Mouse (Mus musculus) myocyte (in vitro differentiated cells): ENCODE measurements at regions not wholly inside any gene's neighbourhood (a gene's known extent, or its start where the extent isn't known, plus 50 kb on each side); places are given as distances from the start of the nearest gene placed in this dataset.

Experiments used
- H3K27me3 ChIP-seq: one replicate; pipeline ENCODE4 v1.6.1; 2011; ENCODE audit not compliant: control insufficient read depth, insufficient read depth, insufficient read length
- H3K36me3 ChIP-seq: one replicate; pipeline ENCODE4 v1.6.1; 2011; ENCODE audit not compliant: control insufficient read depth, insufficient read depth
- H3K4me2 ChIP-seq: one replicate; pipeline ENCODE4 v1.6.1; 2011; ENCODE audit warnings: low read depth, control low read depth
- H3K4me3 ChIP-seq: one replicate; pipeline ENCODE4 v1.5.1; 2011; ENCODE audit warnings: mild to moderate bottlenecking, control low read depth, moderate library complexity
- H3K79me2 ChIP-seq: one replicate; pipeline ENCODE4 v1.6.1; 2011; ENCODE audit not compliant: control insufficient read depth, insufficient read depth
- H3ac ChIP-seq: one replicate; pipeline ENCODE4 v1.6.1; 2011; ENCODE audit not compliant: control insufficient read depth, insufficient read length
- CEBPB ChIP-seq: IDR thresholded peaks from 2 replicates; pipeline ENCODE4 v1.6.1; 2011; ENCODE audit warnings: mild to moderate bottlenecking, moderate library complexity; ENCODE audit not compliant: poor library complexity, insufficient read depth, severe bottlenecking
- E2F4 ChIP-seq: IDR thresholded peaks from one replicate; pipeline ENCODE4 v1.6.1; 2011; ENCODE audit warnings: mild to moderate bottlenecking, control low read depth, moderate library complexity; ENCODE audit not compliant: insufficient read depth
- MAX ChIP-seq: IDR thresholded peaks from one replicate; pipeline ENCODE4 v1.6.1; 2011; ENCODE audit warnings: low read depth, mild to moderate bottlenecking, control low read depth
- MYOD1 ChIP-seq, 3 experiments: IDR thresholded peaks; one replicate each; pipeline ENCODE4 v1.6.1; 2011; ENCODE audit warnings: control low read depth in 2 of 3, low read depth in 2 of 3, mild to moderate bottlenecking in 2 of 3, moderate library complexity in 1 of 3; ENCODE audit not compliant: insufficient read length in 2 of 3, control insufficient read depth in 1 of 3
- MYOG ChIP-seq, 3 experiments: IDR thresholded peaks; one replicate each; pipeline ENCODE4 v1.6.1; 2011; ENCODE audit warnings: control low read depth in 2 of 3, low read depth in 2 of 3, mild to moderate bottlenecking in 2 of 3; ENCODE audit not compliant: insufficient read length in 2 of 3, control insufficient read depth in 1 of 3, insufficient read depth in 1 of 3
- POLR2A ChIP-seq: IDR thresholded peaks from one replicate; pipeline ENCODE4 v1.6.1; 2011; ENCODE audit warnings: low read depth, mild to moderate bottlenecking, control low read depth, moderate library complexity; ENCODE audit not compliant: insufficient read length
- POLR2AphosphoS2 ChIP-seq: IDR thresholded peaks from one replicate; pipeline ENCODE4 v1.6.1; 2011; ENCODE audit warnings: low read depth, control low read depth; ENCODE audit not compliant: insufficient read length
- REST ChIP-seq: IDR thresholded peaks from one replicate; pipeline ENCODE4 v1.6.1; 2011; ENCODE audit warnings: mild to moderate bottlenecking, control low read depth, moderate library complexity; ENCODE audit not compliant: insufficient read depth, insufficient read length
- SRF ChIP-seq: IDR thresholded peaks from one replicate; pipeline ENCODE4 v1.6.1; 2011; ENCODE audit warnings: low read depth; ENCODE audit not compliant: control insufficient read depth, insufficient read length
- TCF12 ChIP-seq: IDR thresholded peaks from one replicate; pipeline ENCODE4 v1.6.1; 2011; ENCODE audit warnings: mild to moderate bottlenecking, control low read depth; ENCODE audit not compliant: poor library complexity, insufficient read depth, severe bottlenecking
- TCF3 ChIP-seq: IDR thresholded peaks from one replicate; pipeline ENCODE4 v1.6.1; 2011; ENCODE audit warnings: low read depth, control low read depth; ENCODE audit not compliant: insufficient read length
- USF1 ChIP-seq: IDR thresholded peaks from one replicate; pipeline ENCODE4 v1.6.1; 2011; ENCODE audit warnings: low read depth, mild to moderate bottlenecking, control low read depth, moderate library complexity

DNA sequence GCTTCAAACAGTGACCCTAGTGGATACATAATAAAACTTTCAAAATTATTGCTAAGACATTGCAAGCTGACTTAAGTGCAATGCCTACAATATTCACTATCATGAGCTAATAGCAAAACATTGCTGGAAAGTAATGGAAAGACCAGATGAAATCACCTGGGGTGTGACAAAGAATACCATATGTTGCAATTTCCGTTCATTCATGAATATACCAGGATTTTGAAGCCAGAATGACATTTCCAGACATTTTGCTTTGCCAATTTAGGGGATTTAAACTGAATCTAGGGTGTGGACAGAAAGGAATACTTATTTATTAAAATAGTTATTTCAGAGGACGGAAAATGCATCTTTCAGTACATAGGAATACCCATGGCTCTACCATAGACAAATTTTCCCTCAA, 2244.5 kb upstream of the Gm12353 start:
- no peak overlapping the region for H3K4me2 ChIP-seq
- H3ac ChIP-seq = no peak overlapping the region
- TF ChIP-seq MYOG (IDR thresholded peaks at IDR 0.05; ENCODE audit: control insufficient read depth in 1 of 3, insufficient read depth in 1 of 3, insufficient read length in 2 of 3, low read depth in 2 of 3) (no peak), MAX (no peak), TCF3 (no peak), E2F4 (no peak), POLR2A (no peak), POLR2AphosphoS2 (no peak), REST (no peak), CEBPB (no peak), MYOD1 (IDR thresholded peaks at IDR 0.05; ENCODE audit: control insufficient read depth in 1 of 3, insufficient read length in 2 of 3, low read depth in 2 of 3) (no peak), TCF12 (no peak), SRF (no peak), USF1 (no peak)
- H3K79me2 ChIP-seq = no peaks in the 10 kb centered on the region
- no peaks in the 10 kb centered on the region for H3K27me3 ChIP-seq
- H3K36me3 ChIP-seq = no peaks in the 10 kb centered on the region
- no peak overlapping the region for H3K4me3 ChIP-seq
